Mouse (Mus musculus): ENCODE results near the gene Gm20481. TPM values are rescaled to one million over a fixed set of nuclear protein-coding genes. Genes with fewer than 3 reads are reported as not detected.
A peak's percentile ranks its signal among the peaks of the same experiment; 100 is the strongest.

The Gm20481 gene
- polyA plus RNA-seq, 1 experiment from 2014 or later = not detected

DNA sequence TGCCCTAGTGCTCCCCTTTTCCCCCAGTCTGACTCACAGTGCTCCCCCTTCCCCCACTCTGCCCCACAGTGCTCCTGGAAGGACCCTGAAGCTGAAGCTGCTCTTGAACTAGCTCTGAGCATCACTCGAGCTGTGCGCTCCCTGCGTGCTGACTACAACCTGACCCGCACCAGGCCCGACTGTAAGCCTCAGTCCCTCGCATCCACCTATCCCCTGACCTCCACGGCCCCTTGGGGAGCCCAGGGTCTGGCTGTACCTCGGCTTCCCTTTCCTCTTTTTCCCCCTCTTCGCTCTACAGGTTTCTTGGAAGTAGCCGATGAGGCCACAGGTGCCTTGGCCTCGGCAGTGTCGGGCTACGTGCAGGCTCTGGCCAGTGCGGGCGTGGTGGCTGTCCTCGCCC is 45.6 kb downstream of the Gm20481 start:
- Histone ChIP-seq H3K27me3 (no peaks in the 10 kb centered on the region), H3K9me3 (no peaks in the 10 kb centered on the region), H3K27ac (replicated peaks) (no peak overlapping the region), H3K4me1 (peaks cover 6% of the 10 kb centered on the region; the same call in 1 of the 2 replicates), H3K36me3 (peaks cover 62% of the 10 kb centered on the region), H3K9ac (replicated peaks) (no peak overlapping the region), H3K4me3 (no peak overlapping the region), H3K4me2 (replicated peaks) (no peak overlapping the region)
- WGBS = 91% methylated on average over 16 of the region's 16 CpGs
- no peak for ATAC-seq (replicated peaks)

DNA sequence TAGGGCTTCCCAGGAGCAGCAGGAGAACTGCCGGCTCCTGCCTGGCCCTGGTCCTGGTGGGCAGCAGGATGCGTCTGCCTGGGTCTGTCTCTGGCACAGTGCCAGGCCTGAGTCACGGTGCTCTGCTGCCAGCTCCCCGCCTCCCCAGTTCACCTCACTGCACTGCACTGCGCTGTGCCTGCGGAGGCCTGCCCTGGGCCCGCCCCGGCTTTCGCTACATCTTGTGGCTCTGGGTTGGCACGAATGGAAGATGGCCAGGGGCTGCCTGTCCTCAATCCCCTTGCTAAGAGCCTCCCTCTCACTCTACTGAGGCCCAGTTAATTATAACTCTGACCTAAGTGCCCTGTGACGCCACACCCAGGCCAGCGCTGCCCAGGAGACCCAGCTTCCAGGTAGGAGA is 46.7 kb downstream of the Gm20481 start, which contains the start of gene Vwa7:
Vwa7 (plus strand) TSS at position 204 of the 400 bp plus-strand sequence.
- peaks cover 7% of the 10 kb centered on the region for H3K4me1 ChIP-seq
- H3K36me3 ChIP-seq = peaks cover 52% of the 10 kb centered on the region
- H3K27me3 ChIP-seq = no peaks in the 10 kb centered on the region
- no peaks in the 10 kb centered on the region for H3K9me3 ChIP-seq
- H3K27ac ChIP-seq (replicated peaks) = no peak within 1 kb of the TSS
- H3K4me3 ChIP-seq = no peak within 1 kb of the TSS
- WGBS = 44% methylated on average over 12 of the region's 12 CpGs
- peak; percentile 61 for ATAC-seq (replicated peaks)
- no peak within 1 kb of the TSS for H3K4me2 ChIP-seq (replicated peaks)
- H3K9ac ChIP-seq (replicated peaks) = no peak within 1 kb of the TSS

DNA sequence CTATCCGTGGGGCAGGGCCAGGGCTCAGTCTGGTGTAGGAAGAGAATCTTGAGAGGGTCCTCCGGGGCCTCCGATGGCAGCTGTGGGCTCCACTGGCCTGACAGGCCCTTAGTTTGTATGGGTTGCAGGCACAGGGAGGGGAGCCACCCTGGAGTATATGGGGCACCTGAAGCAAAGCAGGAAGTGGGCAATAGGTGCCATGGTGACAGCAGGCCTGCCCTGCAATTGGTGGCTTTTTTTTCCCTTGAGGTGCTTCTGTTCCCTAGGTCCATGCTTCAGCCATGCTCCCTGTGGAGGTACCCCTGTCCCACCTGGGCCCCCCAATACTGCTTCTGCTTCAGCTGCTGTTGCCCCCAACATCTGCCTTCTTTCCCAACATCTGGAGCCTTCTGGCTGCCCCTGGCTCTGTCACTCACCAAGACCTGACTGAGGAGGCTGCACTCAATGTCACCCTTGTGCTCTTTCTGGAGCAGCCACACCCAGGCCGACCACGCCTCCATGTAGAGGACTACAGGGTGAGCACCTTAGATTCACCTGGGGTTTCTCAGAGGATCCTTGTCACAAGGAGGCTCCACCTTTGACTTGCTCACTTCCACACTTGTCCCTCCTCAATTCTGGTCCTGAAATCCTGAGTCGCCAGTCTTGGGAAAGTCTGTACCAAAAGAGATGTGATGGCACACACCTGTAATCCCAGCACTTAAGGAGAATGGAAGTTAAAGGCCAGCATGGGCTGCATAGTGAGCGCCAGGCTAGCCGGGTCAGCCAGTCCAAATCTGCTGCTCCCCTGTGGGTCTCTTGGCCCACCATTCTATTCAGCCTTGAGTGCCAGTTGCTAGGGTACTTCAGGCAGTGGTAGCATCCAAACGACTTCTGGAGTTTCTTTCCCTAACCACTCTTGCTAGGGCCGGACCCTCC is 47.3 kb downstream of the Gm20481 start:
- Histone ChIP-seq H3K4me3 (no peak overlapping the region), H3K27ac (replicated peaks) (no peak overlapping the region), H3K9ac (replicated peaks) (no peak overlapping the region), H3K36me3 (peaks cover 45% of the 10 kb centered on the region), H3K9me3 (no peaks in the 10 kb centered on the region), H3K27me3 (no peaks in the 10 kb centered on the region), H3K4me2 (replicated peaks) (no peak overlapping the region), H3K4me1 (peaks cover 13% of the 10 kb centered on the region)
- no peak; the same call in 1 of the 2 replicates for ATAC-seq (replicated peaks)
- WGBS = 80% methylated on average over 10 of the region's 10 CpGs

DNA sequence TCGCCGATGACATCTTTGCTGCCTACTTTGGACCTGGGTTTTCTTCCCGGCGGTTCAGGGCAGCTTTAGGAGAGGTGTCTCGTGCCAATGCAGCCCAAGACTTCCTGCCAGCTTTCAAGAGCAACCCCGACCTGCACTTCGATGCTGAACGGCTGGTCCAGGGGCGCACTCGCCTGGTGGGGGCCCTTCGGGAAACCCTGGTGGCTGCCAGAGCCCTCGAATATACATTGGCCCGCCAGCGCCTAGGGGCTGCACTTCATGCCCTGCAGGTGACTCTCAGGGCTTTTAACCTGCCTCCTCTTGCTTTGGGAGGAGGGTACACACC is 48.0 kb downstream of the Gm20481 start:
- 78% methylated on average over 14 of the region's 14 CpGs for WGBS

DNA sequence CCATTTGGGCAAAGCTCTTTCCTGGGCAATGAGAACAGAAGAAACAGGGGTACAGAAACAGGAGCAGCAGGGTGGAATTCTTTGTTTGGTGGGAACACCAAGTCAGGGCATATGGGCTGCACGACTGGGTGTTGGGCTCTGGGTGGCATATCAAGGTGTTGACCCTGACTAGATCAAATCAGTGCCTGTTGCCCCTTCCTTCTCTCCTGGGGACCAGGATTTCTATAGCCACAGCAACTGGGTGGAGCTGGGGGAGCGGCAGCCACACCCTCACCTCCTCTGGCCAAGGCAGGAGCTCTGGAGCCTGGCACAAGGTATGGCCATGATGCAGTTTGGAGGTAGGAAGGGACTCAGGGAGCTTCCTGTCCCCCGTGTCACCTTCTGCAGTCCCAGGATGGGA is 48.5 kb downstream of the Gm20481 start:
- ATAC-seq (replicated peaks) = no peak
- Histone ChIP-seq H3K9me3 (no peaks in the 10 kb centered on the region), H3K27me3 (no peaks in the 10 kb centered on the region), H3K36me3 (peaks cover 34% of the 10 kb centered on the region), H3K4me2 (replicated peaks) (no peak overlapping the region), H3K4me3 (no peak overlapping the region), H3K9ac (replicated peaks) (no peak overlapping the region), H3K4me1 (peaks cover 13% of the 10 kb centered on the region), H3K27ac (replicated peaks) (no peak overlapping the region)
- 82% methylated on average over 3 of the region's 3 CpGs for WGBS

More for the DNA sequence above, 48.0 kb downstream of the Gm20481 start:
- H3K4me2 ChIP-seq (replicated peaks) = no peak overlapping the region
- peaks cover 13% of the 10 kb centered on the region for H3K4me1 ChIP-seq
- no peaks in the 10 kb centered on the region for H3K9me3 ChIP-seq
- no peak overlapping the region for H3K27ac ChIP-seq (replicated peaks)
- no peak overlapping the region for H3K9ac ChIP-seq (replicated peaks)
- no peaks in the 10 kb centered on the region for H3K27me3 ChIP-seq
- peaks cover 39% of the 10 kb centered on the region for H3K36me3 ChIP-seq
- H3K4me3 ChIP-seq = no peak overlapping the region
- ATAC-seq (replicated peaks) = no peak

DNA sequence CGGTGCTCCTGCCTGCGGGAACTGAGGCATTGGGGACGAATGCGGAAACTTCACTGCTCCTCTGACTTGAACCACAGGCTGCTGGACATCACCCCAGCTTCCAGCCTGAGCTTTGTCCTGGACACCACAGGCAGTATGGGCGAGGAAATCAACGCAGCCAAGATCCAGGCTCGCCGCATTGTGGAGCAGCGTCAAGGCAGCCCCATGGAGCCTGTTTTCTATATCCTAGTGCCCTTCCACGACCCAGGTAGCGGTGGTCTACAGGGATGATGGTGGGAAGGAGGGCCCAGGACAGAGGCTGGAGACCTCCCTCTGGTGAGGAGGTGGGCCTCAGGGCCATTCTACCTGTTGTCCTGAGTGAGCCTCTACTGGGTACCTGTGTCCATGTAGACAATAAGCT is 50.2 kb downstream of the Gm20481 start:
- peaks cover 18% of the 10 kb centered on the region for H3K36me3 ChIP-seq
- no peak overlapping the region for H3K27ac ChIP-seq (replicated peaks)
- H3K27me3 ChIP-seq = no peaks in the 10 kb centered on the region
- no peak overlapping the region for H3K4me2 ChIP-seq (replicated peaks)
- no peak overlapping the region for H3K9ac ChIP-seq (replicated peaks)
- no peaks in the 10 kb centered on the region for H3K9me3 ChIP-seq
- H3K4me1 ChIP-seq = peaks cover 13% of the 10 kb centered on the region
- whole genome bisulfite sequencing = 75% methylated on average over 11 of the region's 11 CpGs
- no peak overlapping the region for H3K4me3 ChIP-seq
- no peak for ATAC-seq (replicated peaks)

DNA sequence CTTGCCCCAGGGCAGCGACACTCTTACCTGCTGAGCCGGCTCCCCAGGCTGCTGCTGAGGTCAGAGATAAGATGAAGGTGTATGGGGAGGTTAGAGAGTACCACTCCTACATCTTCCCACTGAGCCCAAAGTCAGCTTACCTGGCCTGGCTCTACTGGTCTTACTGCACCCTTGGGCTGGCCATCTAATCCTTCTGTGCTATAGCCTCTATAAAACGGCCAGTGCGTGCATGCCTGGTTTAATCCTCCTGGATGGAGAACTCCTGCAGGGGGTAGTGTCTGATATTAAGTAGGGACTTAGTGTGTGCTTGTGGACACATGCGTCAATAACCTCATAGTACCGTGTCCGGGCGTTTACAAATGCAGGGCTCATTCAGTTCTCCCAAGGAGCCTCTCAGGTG is 50.8 kb downstream of the Gm20481 start:
- no peak overlapping the region for H3K9ac ChIP-seq (replicated peaks)
- ATAC-seq (replicated peaks) = no peak
- H3K36me3 ChIP-seq = peaks cover 11% of the 10 kb centered on the region
- H3K4me1 ChIP-seq = peaks cover 13% of the 10 kb centered on the region
- H3K4me3 ChIP-seq = no peak overlapping the region
- 89% methylated on average over 8 of the region's 8 CpGs for WGBS
- no peaks in the 10 kb centered on the region for H3K27me3 ChIP-seq
- no peak overlapping the region for H3K4me2 ChIP-seq (replicated peaks)
- H3K27ac ChIP-seq (replicated peaks) = no peak overlapping the region
- no peaks in the 10 kb centered on the region for H3K9me3 ChIP-seq

DNA sequence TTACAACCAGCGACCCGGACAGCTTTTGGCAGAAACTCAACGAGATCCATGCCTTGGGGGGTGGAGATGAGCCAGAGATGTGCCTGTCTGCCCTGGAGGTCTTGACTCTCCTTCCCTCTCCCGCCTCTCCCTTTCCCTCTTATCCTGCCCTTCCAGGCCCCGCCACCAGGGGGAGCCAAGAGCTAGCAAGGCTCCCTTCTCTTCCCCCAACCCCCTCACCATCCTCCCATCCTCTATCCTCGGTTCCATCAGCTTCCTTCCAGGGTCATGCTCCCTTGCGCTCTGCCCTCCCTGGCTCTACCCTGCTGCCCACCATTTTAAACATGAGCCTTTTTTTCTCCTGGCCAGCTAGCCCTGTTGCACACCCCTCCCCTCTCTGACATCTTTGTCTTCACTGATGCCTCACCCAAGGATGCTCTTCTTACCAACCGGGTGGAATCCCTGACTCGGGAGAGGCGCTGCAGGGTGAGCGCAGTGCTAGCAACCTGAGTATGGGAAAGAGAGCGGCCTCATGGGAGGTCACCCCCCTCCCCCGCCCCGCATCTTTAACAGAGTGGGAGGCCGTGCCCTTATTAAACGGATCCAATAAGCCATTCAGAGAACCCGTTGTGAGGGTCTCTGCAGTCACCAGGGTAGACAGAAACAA is 51.6 kb downstream of the Gm20481 start:
- H3K9me3 ChIP-seq = no peaks in the 10 kb centered on the region
- 0 out of 2 replicates have a peak overlapping the region, but pooled peaks have one; percentile 0 for H3K9ac ChIP-seq (replicated peaks)
- ATAC-seq (replicated peaks) = peak; percentile 70
- H3K27me3 ChIP-seq = no peaks in the 10 kb centered on the region
- H3K4me3 ChIP-seq = no peak overlapping the region
- H3K36me3 ChIP-seq = peaks cover 4% of the 10 kb centered on the region; the same call in 1 of the 2 replicates
- H3K27ac ChIP-seq (replicated peaks) = 0 out of 2 replicates have a peak overlapping the region, but pooled peaks have one; percentile 24
- peaks cover 16% of the 10 kb centered on the region for H3K4me1 ChIP-seq
- peak overlapping the region; percentile 19; the same call in 1 of the 2 replicates for H3K4me2 ChIP-seq (replicated peaks)
- WGBS = 4% methylated on average over 17 of the region's 17 CpGs

Other genes with a start within 250 kb of the Gm20481 start
- gene C4b, start 226.0 kb upstream of the Gm20481 start, polyA plus RNA-seq (2015; fragmentation: Nextera tagmentation; extraction: Ambion mirVana) = 0.04 TPM in 1 of 2 replicates, not detected in the other
- not detected in 2 replicates for gene Cyp21a1, start 165.4 kb upstream of the Gm20481 start, polyA plus RNA-seq (2015; fragmentation: Nextera tagmentation; extraction: Ambion mirVana)
- gene Stk19, start 133.0 kb upstream of the Gm20481 start, polyA plus RNA-seq (2015; fragmentation: Nextera tagmentation; extraction: Ambion mirVana) = 39.8 and 43.0 TPM in 2 replicates
- gene Dxo, start 132.9 kb upstream of the Gm20481 start, polyA plus RNA-seq (2015; fragmentation: Nextera tagmentation; extraction: Ambion mirVana) = 75.2 and 77.8 TPM in 2 replicates
- gene Skiv2l, start 119.7 kb upstream of the Gm20481 start, polyA plus RNA-seq (2015; fragmentation: Nextera tagmentation; extraction: Ambion mirVana) = 59.6 and 59.7 TPM in 2 replicates
- 94.9 and 97.1 TPM in 2 replicates for gene Nelfe, start 119.5 kb upstream of the Gm20481 start, polyA plus RNA-seq (2015; fragmentation: Nextera tagmentation; extraction: Ambion mirVana)
- gene Cfb, start 107.4 kb upstream of the Gm20481 start, polyA plus RNA-seq (2015; fragmentation: Nextera tagmentation; extraction: Ambion mirVana) = 1.8 and 2.1 TPM in 2 replicates
- 9.5 and 9.9 TPM in 2 replicates for gene Zbtb12, start 90.4 kb upstream of the Gm20481 start, polyA plus RNA-seq (2015; fragmentation: Nextera tagmentation; extraction: Ambion mirVana)
- gene Gm20547, start 87.9 kb upstream of the Gm20481 start, polyA plus RNA-seq (2015; fragmentation: Nextera tagmentation; extraction: Ambion mirVana) = 0.17 TPM in 1 of 2 replicates, not detected in the other
- gene C2, start 71.6 kb upstream of the Gm20481 start, polyA plus RNA-seq (2015; fragmentation: Nextera tagmentation; extraction: Ambion mirVana) = 0.77 and 1.5 TPM in 2 replicates
- gene Ehmt2, start 71.4 kb upstream of the Gm20481 start, polyA plus RNA-seq (2015; fragmentation: Nextera tagmentation; extraction: Ambion mirVana) = 108 and 111 TPM in 2 replicates
- gene Slc44a4, start 55.4 kb upstream of the Gm20481 start, polyA plus RNA-seq (2015; fragmentation: Nextera tagmentation; extraction: Ambion mirVana) = not detected in 2 replicates
- 27.9 and 31.0 TPM in 2 replicates for gene Neu1, start 38.7 kb upstream of the Gm20481 start, polyA plus RNA-seq (2015; fragmentation: Nextera tagmentation; extraction: Ambion mirVana)
- 0.10 and 0.17 TPM in 2 replicates for gene Hspa1b, start 10.7 kb upstream of the Gm20481 start, polyA plus RNA-seq (2015; fragmentation: Nextera tagmentation; extraction: Ambion mirVana)
- 3.6 and 3.7 TPM in 2 replicates for gene Hspa1a, start 2.2 kb downstream of the Gm20481 start, polyA plus RNA-seq (2015; fragmentation: Nextera tagmentation; extraction: Ambion mirVana)
- gene Hspa1l, start 2.8 kb downstream of the Gm20481 start, polyA plus RNA-seq (2015; fragmentation: Nextera tagmentation; extraction: Ambion mirVana) = 1.5 TPM in 2 replicates
- 132 and 149 TPM in 2 replicates for gene Lsm2, start 11.9 kb downstream of the Gm20481 start, polyA plus RNA-seq (2015; fragmentation: Nextera tagmentation; extraction: Ambion mirVana)
- gene Vars, start 31.1 kb downstream of the Gm20481 start, polyA plus RNA-seq (2015; fragmentation: Nextera tagmentation; extraction: Ambion mirVana) = 82.9 and 88.6 TPM in 2 replicates
- 0.14 and 0.28 TPM in 2 replicates for gene Vwa7, start 46.7 kb downstream of the Gm20481 start, polyA plus RNA-seq (2015; fragmentation: Nextera tagmentation; extraction: Ambion mirVana)
- gene Sapcd1, start 58.1 kb downstream of the Gm20481 start, polyA plus RNA-seq (2015; fragmentation: Nextera tagmentation; extraction: Ambion mirVana) = 5.8 and 5.9 TPM in 2 replicates
- gene Msh5, start 76.8 kb downstream of the Gm20481 start, polyA plus RNA-seq (2015; fragmentation: Nextera tagmentation; extraction: Ambion mirVana) = 2.8 and 3.2 TPM in 2 replicates
- 98.4 and 100 TPM in 2 replicates for gene Clic1, start 80.1 kb downstream of the Gm20481 start, polyA plus RNA-seq (2015; fragmentation: Nextera tagmentation; extraction: Ambion mirVana)
- 540 and 556 TPM in 2 replicates for gene Ddah2, start 89.1 kb downstream of the Gm20481 start, polyA plus RNA-seq (2015; fragmentation: Nextera tagmentation; extraction: Ambion mirVana)
- gene Ly6g6c, start 95.5 kb downstream of the Gm20481 start, polyA plus RNA-seq (2015; fragmentation: Nextera tagmentation; extraction: Ambion mirVana) = not detected in 2 replicates
- gene Mpig6b, start 96.3 kb downstream of the Gm20481 start, polyA plus RNA-seq (2015; fragmentation: Nextera tagmentation; extraction: Ambion mirVana) = 0.15 and 0.17 TPM in 2 replicates
- 10.0 and 11.9 TPM in 2 replicates for gene Ly6g6e, start 107.0 kb downstream of the Gm20481 start, polyA plus RNA-seq (2015; fragmentation: Nextera tagmentation; extraction: Ambion mirVana)
- 0.46 and 0.47 TPM in 2 replicates for gene Ly6g6d, start 108.2 kb downstream of the Gm20481 start, polyA plus RNA-seq (2015; fragmentation: Nextera tagmentation; extraction: Ambion mirVana)
- 0.32 TPM in 1 of 2 replicates, not detected in the other for gene Ly6g6f, start 115.7 kb downstream of the Gm20481 start, polyA plus RNA-seq (2015; fragmentation: Nextera tagmentation; extraction: Ambion mirVana)
- 93.2 and 97.4 TPM in 2 replicates for gene Abhd16a, start 119.4 kb downstream of the Gm20481 start, polyA plus RNA-seq (2015; fragmentation: Nextera tagmentation; extraction: Ambion mirVana)
- not detected in 2 replicates for gene Ly6g5c, start 138.4 kb downstream of the Gm20481 start, polyA plus RNA-seq (2015; fragmentation: Nextera tagmentation; extraction: Ambion mirVana)
- gene Ly6g5b, start 145.5 kb downstream of the Gm20481 start, polyA plus RNA-seq (2015; fragmentation: Nextera tagmentation; extraction: Ambion mirVana) = 1.2 and 1.3 TPM in 2 replicates
- 29.3 and 32.0 TPM in 2 replicates for gene Gpank1, start 151.5 kb downstream of the Gm20481 start, polyA plus RNA-seq (2015; fragmentation: Nextera tagmentation; extraction: Ambion mirVana)
- gene Csnk2b, start 152.1 kb downstream of the Gm20481 start, polyA plus RNA-seq (2015; fragmentation: Nextera tagmentation; extraction: Ambion mirVana) = 307 and 309 TPM in 2 replicates
- 8.7 TPM in 2 replicates for gene D17H6S53E, start 156.5 kb downstream of the Gm20481 start, polyA plus RNA-seq (2015; fragmentation: Nextera tagmentation; extraction: Ambion mirVana)
- 0.28 and 0.31 TPM in 2 replicates for gene Apom, start 162.1 kb downstream of the Gm20481 start, polyA plus RNA-seq (2015; fragmentation: Nextera tagmentation; extraction: Ambion mirVana)
- gene Bag6, start 165.3 kb downstream of the Gm20481 start, polyA plus RNA-seq (2015; fragmentation: Nextera tagmentation; extraction: Ambion mirVana) = 92.3 and 93.8 TPM in 2 replicates
- gene Prrc2a, start 195.0 kb downstream of the Gm20481 start, polyA plus RNA-seq (2015; fragmentation: Nextera tagmentation; extraction: Ambion mirVana) = 185 and 208 TPM in 2 replicates
- gene Aif1, start 206.2 kb downstream of the Gm20481 start, polyA plus RNA-seq (2015; fragmentation: Nextera tagmentation; extraction: Ambion mirVana) = 5.7 and 7.8 TPM in 2 replicates
- gene Lst1, start 218.5 kb downstream of the Gm20481 start, polyA plus RNA-seq (2015; fragmentation: Nextera tagmentation; extraction: Ambion mirVana) = 6.2 and 6.8 TPM in 2 replicates
- gene Ltb, start 224.5 kb downstream of the Gm20481 start, polyA plus RNA-seq (2015; fragmentation: Nextera tagmentation; extraction: Ambion mirVana) = 0.25 and 0.70 TPM in 2 replicates
- gene Tnf, start 232.1 kb downstream of the Gm20481 start, polyA plus RNA-seq (2015; fragmentation: Nextera tagmentation; extraction: Ambion mirVana) = not detected in 2 replicates
- 0.36 TPM in 1 of 2 replicates, not detected in the other for gene Lta, start 235.4 kb downstream of the Gm20481 start, polyA plus RNA-seq (2015; fragmentation: Nextera tagmentation; extraction: Ambion mirVana)